7 mouse cellular contexts compared by ENCODE assay signal in genomic region chr19:38836438-38837170, GRCm38 (mm10). TPM values are rescaled to one million over a fixed set of nuclear protein-coding genes. Genes with fewer than 3 reads are reported as not detected.
DNase-seq lines count a peak whose midpoint lies in the region; ATAC-seq and TF ChIP-seq lines count a peak whose summit lies in the region.

TSS of gene Tbc1d12 (plus strand) at chr19:38836579.

- DNase-seq in adrenal gland, postnatal 25 days = peak; percentile 95
- DNase-seq in heart, adult 18-20 months = peak; percentile 95 to 96
- DNase-seq in kidney, adult 2 months = peak; percentile 94
- peak; percentile 75 to 92 for DNase-seq in spleen, adult 2 months (ENCODE audit: low read depth in 1 of 2, low spot score in 2 of 2)

- H3K4me3 ChIP-seq in embryonic facial prominence, embryonic 12.5 days = peak within 1 kb of the TSS; percentile 80
- H3K4me3 ChIP-seq in kidney, adult 2 months (ENCODE audit: insufficient read depth, low read depth, low read length) = peak within 1 kb of the TSS; percentile 80
- peak within 1 kb of the TSS; percentile 86 for H3K4me3 ChIP-seq in limb, embryonic 12.5 days (replicated peaks)
- peak within 1 kb of the TSS; percentile 91 for H3K4me3 ChIP-seq in midbrain, embryonic 15.5 days
- H3K4me3 ChIP-seq in spleen, adult 2 months (ENCODE audit: extremely low read depth, insufficient read depth, insufficient read length) = peak within 1 kb of the TSS; percentile 91

- peak within 1 kb of the TSS; percentile 69 for H3K9ac ChIP-seq in embryonic facial prominence, embryonic 12.5 days
- peak within 1 kb of the TSS; percentile 85 for H3K9ac ChIP-seq in limb, embryonic 12.5 days (replicated peaks)
- peak within 1 kb of the TSS; percentile 89 for H3K9ac ChIP-seq in midbrain, embryonic 15.5 days

- peak within 1 kb of the TSS; percentile 52 for H3K4me2 ChIP-seq in embryonic facial prominence, embryonic 12.5 days (replicated peaks)
- peak within 1 kb of the TSS; percentile 64 for H3K4me2 ChIP-seq in limb, embryonic 12.5 days
- peak within 1 kb of the TSS; percentile 50 for H3K4me2 ChIP-seq in midbrain, embryonic 15.5 days

- peak within 1 kb of the TSS; percentile 83 for H3K27ac ChIP-seq in embryonic facial prominence, embryonic 12.5 days
- H3K27ac ChIP-seq in kidney, adult 2 months (ENCODE audit: insufficient read depth, low read depth, low read length) = peak within 1 kb of the TSS; percentile 82
- H3K27ac ChIP-seq in limb, embryonic 12.5 days = peak within 1 kb of the TSS; percentile 89
- H3K27ac ChIP-seq in midbrain, embryonic 15.5 days = peak within 1 kb of the TSS; percentile 93
- H3K27ac ChIP-seq in spleen, adult 2 months (ENCODE audit: insufficient read depth, low read length) = peak within 1 kb of the TSS; percentile 74

- H3K4me1 ChIP-seq in embryonic facial prominence, embryonic 12.5 days = no peaks in the 10 kb centered on the region
- no peaks in the 10 kb centered on the region; the same call in 1 of the 2 replicates for H3K4me1 ChIP-seq in kidney, adult 2 months (ENCODE audit: control insufficient read depth, insufficient read depth, low read length)
- peaks cover 6% of the 10 kb centered on the region; the same call in 1 of the 2 replicates for H3K4me1 ChIP-seq in limb, embryonic 12.5 days (replicated peaks)
- H3K4me1 ChIP-seq in midbrain, embryonic 15.5 days = peaks cover 20% of the 10 kb centered on the region
- H3K4me1 ChIP-seq in spleen, adult 2 months (ENCODE audit: control insufficient read depth, insufficient read depth, insufficient read length) = peaks cover 6% of the 10 kb centered on the region

- peak; percentile 94 for ATAC-seq in embryonic facial prominence, embryonic 12.5 days (ENCODE audit: insufficient number of reproducible peaks, insufficient read depth, low FRiP score, low TSS enrichment)
- peak; percentile 90 for ATAC-seq in limb, embryonic 12.5 days (ENCODE audit: insufficient number of reproducible peaks, insufficient read depth, low FRiP score, low TSS enrichment, low read depth)
- peak; percentile 95 for ATAC-seq in midbrain, embryonic 15.5 days (replicated peaks)

- under 1% methylated on average over 81 of the region's 101 CpGs for WGBS in embryonic facial prominence, embryonic 12.5 days
- WGBS in kidney, adult 2 months = under 1% methylated on average over 99 of the region's 101 CpGs
- under 1% methylated on average over 84 of the region's 101 CpGs for WGBS in limb, embryonic 12.5 days
- WGBS in midbrain, embryonic 15.5 days = 0% methylated on average over 75 of the region's 101 CpGs
- 1% methylated on average over 78 of the region's 101 CpGs for WGBS in spleen, adult 2 months

- peak; percentile 30 for TF ChIP-seq POLR2A in kidney, adult 2 months (IDR thresholded peaks at IDR 0.05; ENCODE audit: low read depth, low read length)
- TF ChIP-seq POLR2A in spleen, adult 2 months (IDR thresholded peaks at IDR 0.05; ENCODE audit: low read depth, low read length) = no peak; the same call in 1 of the 2 replicates

- H3K27me3 ChIP-seq in embryonic facial prominence, embryonic 12.5 days = no peaks in the 10 kb centered on the region
- H3K27me3 ChIP-seq in kidney, adult 2 months (replicated peaks; ENCODE audit: control insufficient read depth, insufficient read depth, low read length) = no peaks in the 10 kb centered on the region
- no peaks in the 10 kb centered on the region for H3K27me3 ChIP-seq in limb, embryonic 12.5 days
- no peaks in the 10 kb centered on the region for H3K27me3 ChIP-seq in midbrain, embryonic 15.5 days (replicated peaks)
- peaks cover 8% of the 10 kb centered on the region for H3K27me3 ChIP-seq in spleen, adult 2 months (ENCODE audit: control insufficient read depth, insufficient read depth, low read length)

- TF ChIP-seq CTCF in kidney, adult 2 months (conservative IDR thresholded peaks at IDR 0.05; ENCODE audit: insufficient read depth, insufficient read length, low read depth, low read length) = no peak
- TF ChIP-seq CTCF in spleen, adult 2 months (IDR thresholded peaks at IDR 0.05; ENCODE audit: extremely low read depth, insufficient read depth, insufficient read length, insufficient replicate concordance) = no peak

- H3K9me3 ChIP-seq in embryonic facial prominence, embryonic 12.5 days = no peaks in the 10 kb centered on the region
- no peaks in the 10 kb centered on the region for H3K9me3 ChIP-seq in limb, embryonic 12.5 days
- H3K9me3 ChIP-seq in midbrain, embryonic 15.5 days = no peaks in the 10 kb centered on the region

- no peaks in the 10 kb centered on the region for H3K36me3 ChIP-seq in embryonic facial prominence, embryonic 12.5 days
- H3K36me3 ChIP-seq in kidney, adult 2 months (ENCODE audit: control insufficient read depth, insufficient read depth, low read length) = no peaks in the 10 kb centered on the region
- no peaks in the 10 kb centered on the region for H3K36me3 ChIP-seq in limb, embryonic 12.5 days
- H3K36me3 ChIP-seq in midbrain, embryonic 15.5 days (replicated peaks) = no peaks in the 10 kb centered on the region
- H3K36me3 ChIP-seq in spleen, adult 2 months (ENCODE audit: control insufficient read depth, insufficient read depth, low read length) = no peaks in the 10 kb centered on the region

RNA-seq across cellular contexts. Expression of gene Tbc1d12, which starts in this region (rescaled TPM):
- total RNA-seq in adrenal gland, postnatal 25 days (2021) = 9.3 and 9.9 TPM in 2 replicates
- polyA plus RNA-seq in embryonic facial prominence, embryonic 12.5 days (2016; fragmentation: Nextera tagmentation; extraction: Ambion mirVana) = 4.6 and 5.0 TPM in 2 replicates
- total RNA-seq in heart, adult 18-20 months (2021) = 1 to 10 TPM; 7.1 to 7.2 TPM
- polyA plus RNA-seq in kidney, adult 2 months (2012; rRNA removed) = 2.6 and 3.2 TPM in 2 replicates
- 3.2 and 3.6 TPM in 2 replicates for polyA plus RNA-seq in limb, embryonic 12.5 days (2016; fragmentation: Nextera tagmentation; extraction: Ambion mirVana)
- 5.7 and 6.1 TPM in 2 replicates for polyA plus RNA-seq in midbrain, embryonic 15.5 days (2015; fragmentation: Nextera tagmentation; extraction: Ambion mirVana)
- 1.0 and 1.7 TPM in 2 replicates for polyA plus RNA-seq in spleen, adult 2 months (2012; rRNA removed)

Comparison
In these comparisons a context has a peak if more than half of its experiments do, and no peak if none do; other contexts are left out.
1. Peak in every context shown above with its lines: DNase-seq, ATAC-seq, H3K4me3 ChIP-seq and H3K27ac ChIP-seq.